ENCODE assay signal across 18 mouse cellular contexts in genomic region chr2:103936666-103937065, GRCm38 (mm10). TPM values are rescaled to one million over a fixed set of nuclear protein-coding genes. Genes with fewer than 3 reads are reported as not detected.
DNase-seq lines count a peak whose midpoint lies in the region; ATAC-seq and TF ChIP-seq lines count a peak whose summit lies in the region.
"Had no signal": no experiment of that assay in that cellular context is flagged by ENCODE, and none has a peak within 500 bp of the region (broad histone marks: within the 10 kb centered on the region; RNA-seq: fewer than 3 reads in every experiment).

No protein-coding gene starts in this region.

- no peak overlapping the region for H3K27ac ChIP-seq in CH12.LX (ENCODE audit: insufficient read depth, low read depth)
- peak overlapping the region; percentile 45; the same call in 1 of the 2 replicates for H3K27ac ChIP-seq in kidney, embryonic 16.5 days (ENCODE audit: low read length)
- no peak overlapping the region for H3K27ac ChIP-seq in left cerebral cortex, adult 2 months
- H3K27ac ChIP-seq: embryonic facial prominence, embryonic 10.5 days; forebrain, embryonic 13.5 days; heart, embryonic 13.5 days had no signal

- no peaks in the 10 kb centered on the region for H3K27me3 ChIP-seq in CH12.LX (replicated peaks)
- no peaks in the 10 kb centered on the region for H3K27me3 ChIP-seq in kidney, embryonic 16.5 days (ENCODE audit: insufficient read depth, low read length)
- H3K27me3 ChIP-seq: forebrain, embryonic 13.5 days had no signal

- H3K9ac ChIP-seq in CH12.LX (ENCODE audit: insufficient read depth, low read depth) = no peak overlapping the region
- no peak overlapping the region for H3K9ac ChIP-seq in kidney, embryonic 16.5 days (replicated peaks; ENCODE audit: low read length)
- H3K9ac ChIP-seq: forebrain, embryonic 13.5 days; forebrain, postnatal 0 days; heart, embryonic 13.5 days had no signal

- H3K4me1 ChIP-seq in CH12.LX (ENCODE audit: control insufficient read depth in 1 of 2, insufficient read depth in 2 of 2) = peaks cover 55 to 86% of the 10 kb centered on the region in 2 experiments
- peaks cover 14% of the 10 kb centered on the region for H3K4me1 ChIP-seq in kidney, embryonic 16.5 days (ENCODE audit: insufficient read depth, low read length)
- H3K4me1 ChIP-seq: forebrain, embryonic 13.5 days had no signal

- H3K9me3 ChIP-seq in CH12.LX (replicated peaks; ENCODE audit: low read length) = no peaks in the 10 kb centered on the region
- H3K9me3 ChIP-seq in kidney, embryonic 16.5 days (ENCODE audit: low read length) = no peaks in the 10 kb centered on the region
- H3K9me3 ChIP-seq: embryonic facial prominence, embryonic 10.5 days; forebrain, embryonic 13.5 days; heart, embryonic 13.5 days had no signal

- H3K4me2 ChIP-seq in CH12.LX (ENCODE audit: insufficient read depth, low read depth, poor library complexity, severe bottlenecking) = no peak overlapping the region
- no peak overlapping the region; the same call in 1 of the 2 replicates for H3K4me2 ChIP-seq in kidney, embryonic 16.5 days (replicated peaks; ENCODE audit: low read depth, low read length)
- H3K4me2 ChIP-seq: forebrain, embryonic 13.5 days; heart, embryonic 13.5 days had no signal

- H3K4me3 ChIP-seq in CH12.LX (replicated peaks in 1 of 3; ENCODE audit: low read depth in 2 of 3, low read length in 2 of 3, poor library complexity in 1 of 3) = no peak overlapping the region
- no peak overlapping the region for H3K4me3 ChIP-seq in kidney, embryonic 16.5 days (ENCODE audit: low read length)
- no peak overlapping the region for H3K4me3 ChIP-seq in left cerebral cortex, adult 2 months
- H3K4me3 ChIP-seq: embryonic facial prominence, embryonic 10.5 days; forebrain, embryonic 13.5 days; heart, embryonic 13.5 days had no signal

- no peak for TF ChIP-seq RAD21 in CH12.LX (IDR thresholded peaks at IDR 0.05; ENCODE audit: low read depth, low read length)

- TF ChIP-seq EP300 in CH12.LX (IDR thresholded peaks at IDR 0.05; ENCODE audit: low read length) = no peak

- in situ Hi-C loops in CH12.LX (cut with MboI; ENCODE audit: low pct_ligation_motif_present, low pct_unique_long_range_greater_than_20kb, low sequenced_read_pairs) = no loop called here

- TF ChIP-seq CTCF in CH12.LX (conservative IDR thresholded peaks at IDR 0.05 in 1 of 2, IDR thresholded peaks at IDR 0.05 in 1 of 2; ENCODE audit: low read depth in 2 of 2, low read length in 2 of 2) = no peak
- TF ChIP-seq CTCF in left cerebral cortex, adult 2 months (IDR thresholded peaks at IDR 0.05) = no peak

- peak; percentile 53; the same call in 1 of the 2 replicates for ATAC-seq in kidney, embryonic 16.5 days (ENCODE audit: low FRiP score, low TSS enrichment)
- ATAC-seq: forebrain, embryonic 13.5 days; forebrain, postnatal 0 days had no signal

- intact Hi-C loops in left cerebral cortex, adult 2 months (cut with DNase I) = no loop called here

- no peak for TF ChIP-seq POLR2A in CH12.LX (IDR thresholded peaks at IDR 0.05; ENCODE audit: low read depth, low read length)

- H3K36me3 ChIP-seq in CH12.LX (replicated peaks in 1 of 2; ENCODE audit: control insufficient read depth in 1 of 2, insufficient read depth in 1 of 2, low read length in 1 of 2) = no peaks in the 10 kb centered on the region
- no peaks in the 10 kb centered on the region for H3K36me3 ChIP-seq in kidney, embryonic 16.5 days (ENCODE audit: insufficient read depth, low read length)
- H3K36me3 ChIP-seq: embryonic facial prominence, embryonic 10.5 days; heart, embryonic 13.5 days had no signal

- no peaks in the 10 kb centered on the region for H3K79me2 ChIP-seq in CH12.LX (replicated peaks; ENCODE audit: control insufficient read depth, extremely low read depth, insufficient read depth, poor library complexity, severe bottlenecking)

- WGBS in kidney, embryonic 16.5 days = 62% methylated on average over 2 of the region's 2 CpGs

- dilution Hi-C loops in CH12.LX (cut with MboI; ENCODE audit: extremely low pct_ligation_motif_present, extremely low pct_unique_long_range_greater_than_20kb, low sequenced_read_pairs) = no loop called here

- DNase-seq in kidney, adult 11 months = peak; percentile 10
- DNase-seq in kidney, adult 8-10 months = no peak
- DNase-seq in CH12.LX (ENCODE audit: extremely low read depth) = no peak
- peak; percentile 12 to 13 for DNase-seq in kidney, postnatal 36 days
- no peak for DNase-seq in left cerebral cortex, adult 2 months (ENCODE audit: extremely low spot score in 1 of 2, low spot score in 2 of 2)
- DNase-seq in layer of hippocampus, postnatal 10 days (ENCODE audit: low spot score in 2 of 2) = no peak
- DNase-seq: adrenal gland, adult 2 months; adrenal gland, postnatal 25 days; cerebellum, adult 2 months; cerebellum, postnatal 10 days; forebrain, postnatal 0 days; gastrocnemius, postnatal 14 days; heart, postnatal 36 days had no signal

TF ChIP-seq in CH12.LX, 34 proteins besides CTCF, POLR2A, EP300 and RAD21:
- TF ChIP-seq NELFE (IDR thresholded peaks at IDR 0.05; ENCODE audit: low read depth, low read length) = no peak
- no peak for TF ChIP-seq MAX (IDR thresholded peaks at IDR 0.05; ENCODE audit: low read length)
- no peak for TF ChIP-seq CHD1 (IDR thresholded peaks at IDR 0.05; ENCODE audit: low read depth, low read length)
- no peak for TF ChIP-seq GABPA (IDR thresholded peaks at IDR 0.05; ENCODE audit: insufficient replicate concordance, low read depth, low read length)
- no peak for TF ChIP-seq MEF2A (IDR thresholded peaks at IDR 0.05; ENCODE audit: borderline replicate concordance, low read depth, low read length)
- no peak for TF ChIP-seq NRF1 (IDR thresholded peaks at IDR 0.05; ENCODE audit: low read depth, low read length)
- TF ChIP-seq PAX5 (IDR thresholded peaks at IDR 0.05; ENCODE audit: low read length) = no peak
- TF ChIP-seq TCF12 (IDR thresholded peaks at IDR 0.05; ENCODE audit: low read depth, low read length) = peak; percentile 72
- peak; percentile 34; the same call in 1 of the 2 replicates for TF ChIP-seq BHLHE40 (IDR thresholded peaks at IDR 0.05; ENCODE audit: low read depth, low read length)
TF ChIP-seq in CH12.LX: peak in this region for 2.

RNA-seq across cellular contexts. Expression of gene Lmo2, which starts 21.1 kb away (rescaled TPM):
- total RNA-seq in CH12.LX (2012; rRNA removed) (108 and 109 TPM in 2 replicates), CH12.LX (2014; rRNA removed) (61.3 and 63.6 TPM in 2 replicates)
- polyA plus RNA-seq in CH12.LX (2012; ENCODE audit: insufficient read length, low read depth) = 43.3 and 49.6 TPM in 2 replicates
- 33.1 and 34.9 TPM in 2 replicates for polyA plus RNA-seq in kidney, embryonic 16.5 days (2015; fragmentation: Nextera tagmentation; extraction: Ambion mirVana)
- 10 to 100 TPM; 13.4 to 13.7 TPM for total RNA-seq in left cerebral cortex, adult 2 months (2021)
- total RNA-seq in layer of hippocampus, postnatal 10 days (2021) = 10 to 100 TPM; 22.8 to 30.3 TPM
- polyA plus RNA-seq: C2C12 had no signal

Comparison
In these comparisons a context has a peak if more than half of its experiments do, and no peak if none do; other contexts are left out.
1. DNase-seq: peak in kidney, adult 11 months (single experiment) and kidney, postnatal 36 days (2 of 2); none in kidney, adult 8-10 months (0 of 2), CH12.LX (single experiment), left cerebral cortex, adult 2 months (0 of 2) and layer of hippocampus, postnatal 10 days (0 of 2).